Mouse (Mus musculus) brain, embryonic 14.5 days (tissue): ENCODE data around the gene Mboat2.

Experiments
- CTCF ChIP-seq: fragments of 200-500 bp; IDR thresholded peaks from 2 replicates; pipeline ENCODE4 v1.5.1; 2012; ENCODE audit warnings: inconsistent platforms, mild to moderate bottlenecking, moderate library complexity, borderline replicate concordance; ENCODE audit not compliant: insufficient read depth, insufficient read length; ENCODE audit errors: extremely low read depth
- POLR2A ChIP-seq: fragments of 200-500 bp; IDR thresholded peaks from 2 replicates; pipeline ENCODE4 v1.6.1; 2012; ENCODE audit warnings: mild to moderate bottlenecking, inconsistent platforms, borderline replicate concordance; ENCODE audit not compliant: poor library complexity, insufficient read depth, insufficient read length, severe bottlenecking; ENCODE audit errors: extremely low read depth

- TF ChIP-seq POLR2A (no peak), CTCF (no peak)
These were observed 46.6 kb downstream of the Mboat2 start for GRCm38 (mm10) chr12:24877231-24877630.
